Mouse (Mus musculus): ENCODE data around the gene Rhox4a. TPM values are rescaled to one million over a fixed set of nuclear protein-coding genes. Genes with fewer than 3 reads are reported as not detected.
"Not testable (repeated sequence)": the region's sequence is repeated elsewhere in the genome, so short reads cannot be mapped to it uniquely, and the experiment has no call there.

Rhox4a gene
- not detected for polyA plus RNA-seq (2012; fragmentation: generic; extraction: Trizol)

GRCm38 (mm10) chrX:37265038-37265437, at the start of gene Rhox4a:
Rhox4a (plus strand) TSS chrX:37265338.
- H3ac ChIP-seq (ENCODE audit: control insufficient read depth, insufficient read length); H3K4me3 ChIP-seq; H3K79me2 ChIP-seq (ENCODE audit: control insufficient read depth, insufficient read depth); H3K36me3 ChIP-seq (ENCODE audit: control insufficient read depth, insufficient read depth); H3K27me3 ChIP-seq (ENCODE audit: control insufficient read depth, insufficient read depth, insufficient read length); H3K4me2 ChIP-seq (ENCODE audit: low read depth): not testable (repeated sequence)

GRCm38 (mm10) chrX:37222158-37222557, 43.0 kb upstream of the Rhox4a start, which contains the start of gene Rhox1:
Rhox1 (minus strand) TSS chrX:37222258.
- not testable (repeated sequence) for H3K36me3 ChIP-seq (ENCODE audit: control insufficient read depth, insufficient read depth); H3K4me2 ChIP-seq (ENCODE audit: low read depth); H3K79me2 ChIP-seq (ENCODE audit: control insufficient read depth, insufficient read depth); H3ac ChIP-seq (ENCODE audit: control insufficient read depth, insufficient read length); H3K27me3 ChIP-seq (ENCODE audit: control insufficient read depth, insufficient read depth, insufficient read length); H3K4me3 ChIP-seq

- H3ac ChIP-seq (ENCODE audit: control insufficient read depth, insufficient read length); H3K4me3 ChIP-seq; H3K4me2 ChIP-seq (ENCODE audit: low read depth); H3K79me2 ChIP-seq (ENCODE audit: control insufficient read depth, insufficient read depth); H3K36me3 ChIP-seq (ENCODE audit: control insufficient read depth, insufficient read depth); H3K27me3 ChIP-seq (ENCODE audit: control insufficient read depth, insufficient read depth, insufficient read length): not testable (repeated sequence)
These were observed 20.5 kb upstream of the Rhox4a start, which contains the start of gene Rhox2a for GRCm38 (mm10) chrX:37244676-37245075. Rhox2a (plus strand) TSS chrX:37244976.

- H3K79me2 ChIP-seq (ENCODE audit: control insufficient read depth, insufficient read depth); H3K4me3 ChIP-seq; H3K4me2 ChIP-seq (ENCODE audit: low read depth); H3K36me3 ChIP-seq (ENCODE audit: control insufficient read depth, insufficient read depth); H3ac ChIP-seq (ENCODE audit: control insufficient read depth, insufficient read length); H3K27me3 ChIP-seq (ENCODE audit: control insufficient read depth, insufficient read depth, insufficient read length): not testable (repeated sequence)
These were observed 15.5 kb upstream of the Rhox4a start, which contains the start of gene Rhox3a for GRCm38 (mm10) chrX:37249619-37250018. Rhox3a (plus strand) TSS chrX:37249919.

Other genes with a start within 250 kb of the Rhox4a start
- not detected for gene Sowahd, start 216.5 kb upstream of the Rhox4a start, polyA plus RNA-seq (2012; fragmentation: generic; extraction: Trizol)
- gene Rpl39, start 179.9 kb upstream of the Rhox4a start, polyA plus RNA-seq (2012; fragmentation: generic; extraction: Trizol) = 2,053 TPM
- gene Upf3b, start 155.0 kb upstream of the Rhox4a start, polyA plus RNA-seq (2012; fragmentation: generic; extraction: Trizol) = 2.8 TPM
- 2.3 TPM for gene Nkap, start 138.5 kb upstream of the Rhox4a start, polyA plus RNA-seq (2012; fragmentation: generic; extraction: Trizol)
- gene Akap14, start 96.5 kb upstream of the Rhox4a start, polyA plus RNA-seq (2012; fragmentation: generic; extraction: Trizol) = not detected
- 250 TPM for gene Ndufa1, start 74.2 kb upstream of the Rhox4a start, polyA plus RNA-seq (2012; fragmentation: generic; extraction: Trizol)
- 3.0 TPM for gene Rnf113a1, start 74.1 kb upstream of the Rhox4a start, polyA plus RNA-seq (2012; fragmentation: generic; extraction: Trizol)
- not detected for gene Gm9, start 54.3 kb upstream of the Rhox4a start, polyA plus RNA-seq (2012; fragmentation: generic; extraction: Trizol)
- not detected for gene Rhox1, start 43.1 kb upstream of the Rhox4a start, polyA plus RNA-seq (2012; fragmentation: generic; extraction: Trizol)
- gene Rhox2a, start 20.4 kb upstream of the Rhox4a start, polyA plus RNA-seq (2012; fragmentation: generic; extraction: Trizol) = not detected
- gene Rhox3a, start 15.4 kb upstream of the Rhox4a start, polyA plus RNA-seq (2012; fragmentation: generic; extraction: Trizol) = not detected
- gene Rhox3a2, start 114.7 kb downstream of the Rhox4a start, polyA plus RNA-seq (2012; fragmentation: generic; extraction: Trizol) = not detected
- not detected for gene Rhox4a2, start 125.5 kb downstream of the Rhox4a start, polyA plus RNA-seq (2012; fragmentation: generic; extraction: Trizol)
- gene Rhox2b, start 146.7 kb downstream of the Rhox4a start, polyA plus RNA-seq (2012; fragmentation: generic; extraction: Trizol) = not detected
- not detected for gene Rhox4b, start 167.2 kb downstream of the Rhox4a start, polyA plus RNA-seq (2012; fragmentation: generic; extraction: Trizol)
- gene Rhox2c, start 188.3 kb downstream of the Rhox4a start, polyA plus RNA-seq (2012; fragmentation: generic; extraction: Trizol) = not detected
- not detected for gene Rhox3c, start 193.2 kb downstream of the Rhox4a start, polyA plus RNA-seq (2012; fragmentation: generic; extraction: Trizol)
- not detected for gene Rhox4c, start 215.0 kb downstream of the Rhox4a start, polyA plus RNA-seq (2012; fragmentation: generic; extraction: Trizol)
- not detected for gene Rhox2d, start 228.1 kb downstream of the Rhox4a start, polyA plus RNA-seq (2012; fragmentation: generic; extraction: Trizol)
- gene Rhox4d, start 249.0 kb downstream of the Rhox4a start, polyA plus RNA-seq (2012; fragmentation: generic; extraction: Trizol) = not detected